Mouse (Mus musculus) kidney, postnatal 14 days (tissue): ENCODE measurements around the gene Eed.
"Not testable (repeated sequence)": the region's sequence is repeated elsewhere in the genome, so short reads cannot be mapped to it uniquely, and the experiment has no call there.

Experiments used
- DNase-seq: peaks from one replicate; pipeline ENCODE4 v3.0.0; 2022; ENCODE audit warnings: mixed read lengths

The Eed gene

GRCm38 (mm10) chr7:89980485-89981422, at the start of gene Eed:
Gene Eed (minus strand): TSS chr7:89980983.
- DNase-seq: peak; percentile 96

- peak; percentile 70 for DNase-seq
These were observed 49.0 kb upstream of the Eed start for GRCm38 (mm10) chr7:90029548-90030485.

DNA sequence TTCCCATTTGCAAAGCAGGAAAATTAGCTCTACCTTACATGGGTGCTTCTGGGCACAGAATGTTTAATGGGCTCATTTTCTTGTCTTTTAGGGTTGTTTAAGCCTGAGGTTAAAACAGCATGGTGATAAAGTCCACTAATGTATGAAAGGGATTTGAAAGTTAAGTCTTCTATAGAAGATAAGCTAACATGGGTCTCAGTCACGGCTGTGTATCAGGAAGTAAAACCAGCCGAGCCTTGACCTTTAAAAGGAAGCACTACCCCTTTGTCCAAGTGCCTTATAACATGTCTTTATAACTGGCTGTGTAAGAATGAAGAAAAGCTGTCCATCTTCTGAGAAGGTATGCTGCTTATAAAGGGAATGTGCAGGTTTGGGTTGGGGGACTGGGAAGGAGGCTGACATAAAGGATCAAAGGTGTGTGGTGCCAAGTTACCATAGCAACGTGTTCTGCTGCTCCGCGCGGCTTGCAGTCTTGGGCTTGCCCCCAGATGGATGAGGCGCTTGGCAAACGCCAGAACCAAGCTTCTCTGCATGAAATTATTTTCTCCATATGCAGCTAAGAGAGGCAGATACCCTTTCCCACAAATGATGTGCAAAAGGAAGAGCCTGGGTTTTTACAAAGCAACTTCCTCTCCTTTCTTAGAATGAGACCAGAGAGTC, 48.2 kb upstream of the Eed start:
- peak; percentile 28 for DNase-seq

- no peak for DNase-seq
These were observed 44.2 kb upstream of the Eed start for GRCm38 (mm10) chr7:90024975-90025374.

DNA sequence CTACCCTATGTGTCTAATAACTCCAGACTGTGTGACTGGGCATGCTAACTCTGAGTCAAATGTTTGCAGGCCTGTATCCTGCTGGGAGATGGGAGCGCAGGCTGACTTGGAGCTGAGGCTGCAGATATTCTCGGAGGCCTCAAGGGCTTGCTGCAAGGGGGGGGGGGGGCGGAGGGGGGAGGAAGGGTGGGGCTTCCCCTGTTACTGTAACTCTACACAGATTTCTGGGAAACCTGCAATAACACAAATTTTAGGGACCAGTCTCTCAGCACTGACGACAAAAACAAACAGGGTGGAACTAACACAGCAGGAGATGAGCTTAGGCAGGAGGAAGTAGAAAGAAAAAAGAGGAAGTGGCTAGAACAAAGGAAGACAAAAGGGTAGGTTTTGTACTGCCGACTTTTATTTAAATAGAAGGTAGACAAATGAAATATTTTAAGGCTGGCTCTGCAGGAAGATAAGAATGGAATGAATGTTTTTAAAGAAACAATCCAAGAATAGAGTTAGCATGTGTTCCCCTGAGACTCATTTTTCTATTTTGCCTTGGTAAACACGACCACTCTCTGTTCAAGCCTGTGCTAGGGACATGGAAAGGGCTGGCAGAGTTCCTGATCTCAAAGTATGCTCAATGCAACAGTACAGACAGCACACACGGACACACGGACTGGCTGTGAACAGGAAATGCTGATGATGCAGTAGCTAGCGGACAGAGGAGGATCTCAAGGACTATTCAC, 42.4 kb upstream of the Eed start:
- peak; percentile 64 for DNase-seq

GRCm38 (mm10) chr7:90020331-90020730, 39.5 kb upstream of the Eed start:
- no peak for DNase-seq

- no peak for DNase-seq
These were observed 38.8 kb upstream of the Eed start for GRCm38 (mm10) chr7:90019570-90019969.

DNA sequence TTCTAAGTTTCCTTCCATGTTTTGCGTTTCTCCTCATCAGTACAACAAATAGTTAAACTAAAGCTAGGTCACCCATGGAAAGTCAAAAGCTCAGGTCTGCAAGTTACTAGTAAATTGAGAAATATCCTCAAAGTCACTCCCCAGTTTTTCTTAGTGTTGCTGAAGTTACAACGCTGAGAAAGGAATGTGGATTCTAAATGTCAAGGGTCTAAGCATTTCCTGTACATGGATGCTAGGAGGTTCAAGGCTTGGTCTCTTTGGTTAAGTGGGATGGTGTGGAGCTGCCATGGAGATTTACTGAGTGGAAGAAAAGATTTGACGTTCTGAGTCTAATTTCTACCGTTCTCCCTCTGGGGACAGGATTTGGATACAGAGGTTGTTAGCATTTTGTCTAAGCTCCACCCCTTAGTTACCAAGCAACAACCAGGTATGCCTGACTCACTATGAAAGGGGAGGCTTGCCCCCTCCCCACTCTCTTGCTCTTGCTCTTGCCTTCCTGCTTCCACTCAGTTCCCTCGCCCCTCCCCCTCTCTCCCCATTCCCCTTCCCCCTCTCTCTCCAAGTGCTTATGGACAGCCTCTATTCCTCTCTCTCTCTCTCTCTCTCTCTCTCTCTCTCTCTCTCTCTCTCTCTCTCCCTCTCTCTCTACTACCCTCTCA, 36.3 kb upstream of the Eed start:
- no peak for DNase-seq

DNA sequence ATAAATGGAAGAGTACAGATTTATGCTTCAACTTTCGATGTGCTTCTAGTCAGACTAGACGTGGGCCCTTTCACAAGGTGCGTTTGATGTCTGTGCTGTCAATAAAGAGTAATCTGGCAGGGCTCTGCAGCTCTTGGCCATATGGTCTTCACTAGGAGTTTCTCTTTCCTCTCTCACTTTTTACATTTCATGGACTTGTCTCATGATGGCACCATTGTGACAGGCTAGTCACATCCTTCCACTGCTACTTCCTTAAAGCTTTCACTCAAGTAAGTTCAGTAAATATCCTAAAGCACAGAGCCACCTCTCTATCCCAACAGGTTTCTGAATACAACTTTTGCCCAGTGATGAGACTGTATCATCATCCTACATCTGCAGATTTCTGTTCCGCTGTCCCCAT, 35.7 kb upstream of the Eed start:
- peak; percentile 50 for DNase-seq

DNA sequence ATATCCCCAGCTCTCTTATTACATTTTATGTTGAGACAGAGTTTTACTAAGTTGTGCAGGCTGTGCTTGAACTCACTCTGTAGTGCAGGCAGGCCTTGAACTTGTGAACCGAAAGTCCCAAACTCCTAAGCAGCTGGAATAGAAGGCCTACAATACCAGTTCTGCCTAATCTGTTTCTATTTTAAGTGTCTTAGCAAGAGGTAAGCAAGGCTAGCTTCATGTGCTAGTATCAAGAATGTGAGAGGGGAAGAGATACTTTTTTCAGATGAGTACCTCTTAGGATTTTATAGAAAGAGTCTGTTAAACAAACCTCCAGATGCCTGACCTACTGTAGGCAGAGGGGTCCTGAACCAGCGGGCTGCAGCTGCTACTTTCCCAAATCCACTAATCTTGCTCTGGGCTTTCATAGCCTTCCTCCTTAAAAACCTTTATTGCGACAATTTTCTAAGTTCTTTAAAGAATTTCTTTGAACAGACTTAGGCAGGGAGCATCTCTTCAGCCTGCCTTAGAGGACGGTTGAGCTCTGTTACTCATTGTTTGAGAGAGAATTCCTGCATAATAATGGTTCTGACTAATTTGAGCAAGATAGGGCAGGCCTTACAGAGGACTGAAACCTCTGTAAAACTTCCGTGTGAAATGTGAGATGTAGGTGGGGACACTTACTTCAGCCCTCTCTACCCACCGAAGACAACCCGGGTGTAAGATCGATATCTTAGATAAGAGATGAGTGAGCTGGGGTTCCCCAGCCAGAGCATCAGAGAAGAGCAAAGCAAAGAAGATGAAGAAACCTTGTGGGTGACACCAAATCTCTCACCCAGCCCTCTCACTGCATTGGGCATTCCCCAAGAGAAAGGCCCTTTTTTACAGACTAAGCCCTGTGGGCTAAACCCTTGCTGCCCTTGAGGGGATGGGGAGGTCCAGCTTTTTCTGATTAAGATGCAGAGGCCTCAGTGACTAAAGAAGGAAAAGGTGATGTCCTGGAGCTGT, 26.2 kb upstream of the Eed start:
- DNase-seq: no peak

GRCm38 (mm10) chr7:90004781-90005180, 24.0 kb upstream of the Eed start:
- DNase-seq: no peak

DNA sequence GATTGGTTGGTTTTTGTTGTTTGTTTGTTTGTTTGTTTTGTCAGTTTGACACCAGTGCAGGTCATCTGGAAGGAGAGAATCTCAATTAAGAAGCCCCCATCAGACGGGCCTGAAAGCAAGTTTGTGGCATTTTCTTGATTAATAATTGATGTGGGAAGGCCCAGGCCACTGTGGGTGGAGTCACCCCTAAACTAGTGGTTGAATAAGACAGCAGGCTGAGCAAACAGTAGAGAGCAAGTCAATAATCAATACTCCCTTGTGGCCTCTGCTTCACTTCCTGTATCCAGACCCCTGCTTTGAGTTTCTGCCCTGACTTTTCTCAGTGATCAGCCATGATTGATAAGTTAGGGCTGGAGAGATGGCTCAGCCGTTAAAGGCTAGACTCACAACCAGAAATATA, 21.6 kb upstream of the Eed start:
- no peak for DNase-seq

DNA sequence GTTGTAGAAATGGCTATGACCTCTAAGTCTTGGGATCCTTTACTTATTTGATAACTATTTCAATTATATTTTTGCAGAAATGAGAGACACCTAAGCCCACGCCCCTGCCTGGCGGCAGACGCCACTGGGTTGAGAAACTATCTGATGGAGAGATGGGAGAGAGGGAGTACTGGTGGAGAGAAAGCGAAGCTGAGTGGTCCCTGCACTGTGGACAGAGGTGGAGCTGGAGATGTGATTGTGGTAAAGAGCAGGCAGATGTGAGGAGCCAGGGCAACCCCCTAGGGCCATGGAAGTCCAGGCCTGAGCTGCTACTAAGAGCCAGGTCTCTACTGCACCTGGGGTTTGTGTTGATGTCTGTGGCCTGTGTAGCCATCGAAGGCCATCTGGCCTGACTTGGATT, 18.7 kb upstream of the Eed start:
- no peak for DNase-seq

GRCm38 (mm10) chr7:89998624-89999006, 17.8 kb upstream of the Eed start:
- DNase-seq: no peak

GRCm38 (mm10) chr7:89998006-89998623, 17.3 kb upstream of the Eed start:
- DNase-seq: peak; percentile 70

DNA sequence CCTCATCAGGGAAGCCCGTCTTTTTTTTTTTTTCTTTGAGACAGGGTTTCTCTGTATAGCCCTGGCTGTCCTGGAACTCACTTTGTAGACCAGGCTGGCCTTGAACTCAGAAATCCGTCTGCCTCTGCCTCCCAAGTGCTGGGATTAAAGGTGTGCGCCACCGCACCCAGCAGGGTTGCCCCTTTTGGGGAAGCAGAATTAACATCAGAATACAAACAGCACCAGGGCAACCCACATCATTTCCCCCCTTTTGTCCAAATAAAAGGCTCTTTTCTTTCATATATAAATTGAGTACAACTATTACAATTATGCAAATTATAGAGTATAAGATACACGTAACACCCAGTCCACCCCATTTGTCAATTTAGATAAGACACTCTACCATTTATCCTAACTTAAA, 16.7 kb upstream of the Eed start:
- DNase-seq: not testable (repeated sequence)

DNA sequence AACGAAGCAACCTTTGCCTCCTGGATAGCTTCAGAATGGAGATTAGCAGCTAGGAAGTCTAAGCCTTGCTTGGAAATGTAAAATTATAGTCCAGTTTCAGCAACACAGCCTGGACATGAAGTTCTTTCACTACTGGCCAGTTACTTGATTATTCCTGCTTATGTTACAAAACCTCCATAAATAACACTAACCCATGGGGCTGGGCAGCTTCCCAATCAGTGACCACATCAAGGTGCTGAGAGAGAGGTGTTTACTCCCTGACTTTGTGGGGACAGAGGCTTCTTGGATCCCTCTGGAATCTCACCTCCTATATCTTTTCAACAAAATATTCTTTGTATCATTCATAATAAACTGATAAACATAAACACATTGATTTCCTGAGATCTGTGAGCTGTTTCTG, 12.3 kb upstream of the Eed start:
- DNase-seq: no peak

GRCm38 (mm10) chr7:89984421-89984820, 3.6 kb upstream of the Eed start:
- DNase-seq: no peak

GRCm38 (mm10) chr7:89983441-89983840, 2.7 kb upstream of the Eed start:
- no peak for DNase-seq

GRCm38 (mm10) chr7:89981557-89981956, 774 bp upstream of the Eed start:
- no peak for DNase-seq
